Mouse (Mus musculus) cerebellum, adult 2 months (tissue): ENCODE data around the gene Tec.

Experiments
- CTCF ChIP-seq: fragments of 200-500 bp; IDR thresholded peaks from 2 replicates; pipeline ENCODE4 v1.5.1; 2011; ENCODE audit warnings: low read depth, mild to moderate bottlenecking, control low read depth, low read length, moderate library complexity, borderline replicate concordance; ENCODE audit not compliant: insufficient read depth
- POLR2A ChIP-seq: fragments of 200-500 bp; IDR thresholded peaks from 2 replicates; pipeline ENCODE4 v1.6.1; 2011; ENCODE audit warnings: low read length, control low read depth, borderline replicate concordance; ENCODE audit not compliant: insufficient read depth

DNA sequence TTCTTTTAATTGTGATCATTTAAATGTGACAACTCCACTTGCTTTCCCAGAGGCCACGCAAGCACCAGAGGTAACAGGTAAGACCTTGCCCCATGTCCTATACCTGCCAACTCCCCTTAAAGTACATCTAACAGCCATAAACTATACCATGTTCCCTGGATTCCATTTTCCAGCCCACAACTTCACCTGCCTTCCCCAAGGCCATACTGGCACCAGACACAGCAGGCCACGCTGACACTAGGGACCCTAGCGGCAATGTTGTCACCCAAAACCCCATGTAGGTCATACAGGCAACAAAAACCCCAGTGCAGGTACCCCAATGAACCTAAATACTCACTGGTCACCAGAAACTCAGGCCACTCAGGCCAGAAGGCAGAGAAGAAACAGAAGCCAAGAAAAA lies 32.6 kb downstream of the Tec start:
- TF ChIP-seq POLR2A = no peak
- TF ChIP-seq CTCF = no peak
